Mouse (Mus musculus) hematopoietic stem cell, adult 5-6 weeks (primary cell): ENCODE measurements around the gene Srcap. TPM values are rescaled to one million over a fixed set of nuclear protein-coding genes. Genes with fewer than 3 reads are reported as not detected.

Experiments
- ATAC-seq, 2 experiments: fragments of 125-278 bp in 1 of 2; replicated peaks in 1 of 2; 2 replicates each; pipeline ENCODE4 v1.8.0; 2016 to 2017; ENCODE audit warnings: inconsistent platforms in 2 of 2, mild to moderate bottlenecking in 2 of 2, moderate number of reproducible peaks in 2 of 2, low read depth in 1 of 2, moderate TSS enrichment in 1 of 2; ENCODE audit not compliant: low FRiP score in 2 of 2, poor library complexity in 2 of 2, severe bottlenecking in 2 of 2, insufficient read depth in 1 of 2, low TSS enrichment in 1 of 2
- total RNA-seq: library from RNA; stranded (forward); fragments of 172-1452, 232-1000 nt; gene quantifications from 2 replicates; pipeline ENCODE4 v1.2.3, GENCODE M21; 2017

The Srcap gene
- total RNA-seq, 1 experiment from 2014 or later: 24.2 TPM

GRCm38 (mm10) chr7:127541671-127542070 is 29.9 kb downstream of the Srcap start:
- no peak for ATAC-seq

GRCm38 (mm10) chr7:127549116-127549835 is 37.5 kb downstream of the Srcap start:
- no peak for ATAC-seq

GRCm38 (mm10) chr7:127551558-127551957 is 39.8 kb downstream of the Srcap start:
- ATAC-seq: no peak

DNA sequence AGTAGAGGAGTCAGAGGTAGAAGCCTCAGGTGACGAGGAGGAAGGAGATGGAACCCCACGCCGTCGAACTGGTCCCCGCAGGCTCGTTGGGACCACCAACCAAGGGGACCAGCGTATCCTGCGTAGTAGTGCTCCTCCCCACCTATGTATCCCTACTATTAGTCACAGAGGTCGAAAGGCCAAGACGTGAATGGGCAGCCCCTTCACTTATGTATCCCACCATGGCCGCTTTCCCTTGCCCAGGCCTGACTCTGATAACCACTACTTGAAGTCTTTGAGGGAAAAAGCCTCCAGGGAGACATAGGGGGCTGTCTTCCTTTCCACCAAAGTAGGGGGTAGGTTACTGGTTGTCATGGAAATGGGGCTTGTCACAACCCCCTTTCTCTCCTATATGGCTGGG is 48.8 kb downstream of the Srcap start:
- no peak for ATAC-seq

- no peak for ATAC-seq
These were observed 49.6 kb downstream of the Srcap start, which contains the start of gene Tmem265 for GRCm38 (mm10) chr7:127561340-127561858. Gene Tmem265, plus strand, starts transcription at chr7:127561390.

DNA sequence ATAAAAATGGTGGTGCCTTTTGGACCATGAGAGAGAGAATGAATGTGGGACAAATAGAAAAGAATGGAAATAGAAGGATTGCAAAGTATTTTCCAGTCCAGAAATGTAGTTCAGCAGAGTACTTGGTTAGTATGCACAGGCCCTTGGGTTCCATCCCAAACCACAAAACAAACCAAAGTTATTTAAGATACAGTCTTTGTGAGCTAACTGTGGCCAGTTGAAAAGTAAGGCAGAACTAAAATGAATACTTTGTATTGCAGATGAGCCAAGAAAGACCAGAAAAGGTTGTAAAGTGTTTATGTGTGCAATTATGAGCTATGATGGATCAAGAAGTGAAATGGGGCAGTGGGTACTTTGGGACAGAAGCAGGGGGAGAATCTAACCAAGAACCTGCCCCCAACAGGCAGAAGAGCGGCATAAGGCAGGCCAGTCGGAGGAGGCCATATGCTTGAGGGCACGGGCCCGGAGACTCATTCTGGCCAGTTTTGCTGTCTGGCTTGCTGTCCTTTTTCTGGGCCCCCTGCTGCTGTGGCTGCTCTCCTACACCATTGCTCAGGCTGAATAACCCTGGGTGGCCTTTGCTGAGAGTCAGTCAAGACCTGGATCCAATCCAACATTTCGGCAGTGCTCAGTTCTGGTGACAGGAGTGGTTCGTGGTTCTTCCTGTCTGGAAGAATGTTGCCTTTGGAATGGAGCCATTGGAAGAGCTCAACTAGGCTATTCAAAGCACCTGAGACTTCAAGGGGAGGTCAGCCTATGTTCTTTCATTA is 52.8 kb downstream of the Srcap start:
- no peak for ATAC-seq

DNA sequence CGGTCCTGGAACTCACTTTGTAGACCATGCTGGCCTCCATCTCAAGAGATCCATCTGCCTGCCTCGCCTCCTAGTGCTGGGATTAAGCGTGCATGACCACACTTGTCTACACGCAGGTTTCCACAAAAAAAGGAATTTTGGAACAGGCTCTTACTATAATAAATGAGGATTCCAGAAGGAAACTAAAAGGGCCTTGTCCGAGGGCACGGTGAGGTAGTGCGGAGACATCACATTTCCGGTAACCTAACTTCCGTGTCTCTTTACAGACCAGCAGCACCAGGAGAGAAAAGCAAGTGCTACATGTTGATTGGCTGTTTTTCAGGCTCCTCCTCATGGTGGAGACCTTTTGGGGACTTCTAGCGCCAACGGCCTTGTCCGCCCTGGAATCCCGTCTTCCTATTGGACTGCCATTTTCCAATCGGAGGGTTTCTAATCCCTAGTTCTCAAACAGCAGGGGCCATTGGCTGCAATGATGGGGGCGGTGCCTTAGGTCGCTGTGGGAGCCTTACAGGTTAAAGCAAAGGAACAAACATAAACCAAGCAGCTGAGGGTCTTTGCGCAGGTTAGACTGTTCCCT is 61.2 kb downstream of the Srcap start, which contains the start of gene Phkg2:
Phkg2 (plus strand) TSS at position 446 of the 577 bp plus-strand sequence.
- ATAC-seq: peak; percentile 97 to 100

GRCm38 (mm10) chr7:127573503-127574008 is 61.8 kb downstream of the Srcap start:
- no peak for ATAC-seq

DNA sequence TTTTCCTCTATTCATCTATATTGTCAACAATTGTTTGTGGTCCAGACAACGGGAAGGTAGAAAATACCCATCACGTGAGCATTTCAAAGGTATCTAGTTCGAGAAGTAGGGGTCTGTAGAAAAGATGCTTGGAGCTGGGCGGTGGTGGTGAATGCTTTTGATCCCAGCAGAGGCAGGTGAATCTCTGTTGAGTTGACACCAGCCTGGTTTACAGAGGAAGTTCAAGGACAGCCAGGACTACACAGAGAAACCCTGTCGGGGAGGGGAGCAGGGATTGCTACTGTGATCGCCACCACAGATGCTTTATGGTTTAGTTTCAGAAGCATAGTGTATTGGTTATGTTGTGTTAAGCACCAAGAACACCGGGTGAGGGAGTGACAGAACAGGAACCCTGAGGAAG is 62.3 kb downstream of the Srcap start:
- no peak for ATAC-seq

GRCm38 (mm10) chr7:127583260-127583659 is 71.5 kb downstream of the Srcap start:
- ATAC-seq: no peak

GRCm38 (mm10) chr7:127585031-127585430 is 73.2 kb downstream of the Srcap start:
- ATAC-seq: peak; percentile 5 to 19; a peak in 1 of 4 replicates

DNA sequence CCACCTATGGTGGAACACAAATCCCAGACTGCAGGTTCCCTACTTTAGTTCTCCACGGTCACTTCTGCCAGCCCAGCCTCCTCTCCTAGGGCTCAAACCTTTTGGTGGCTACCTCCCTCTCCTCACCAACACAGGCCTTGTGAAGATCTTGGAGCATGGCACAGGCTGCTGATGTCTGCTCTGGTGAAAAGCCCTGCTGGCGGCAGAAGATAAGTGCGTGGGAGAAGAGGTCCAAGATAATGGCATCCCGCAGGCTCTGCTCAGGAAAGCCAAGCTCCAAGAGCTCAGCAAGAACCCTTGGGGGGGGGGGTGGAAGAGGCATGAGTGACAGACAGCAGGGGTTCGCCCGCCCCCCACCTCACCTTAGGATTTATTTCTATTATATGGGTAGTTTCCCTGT is 74.4 kb downstream of the Srcap start:
- no peak for ATAC-seq

DNA sequence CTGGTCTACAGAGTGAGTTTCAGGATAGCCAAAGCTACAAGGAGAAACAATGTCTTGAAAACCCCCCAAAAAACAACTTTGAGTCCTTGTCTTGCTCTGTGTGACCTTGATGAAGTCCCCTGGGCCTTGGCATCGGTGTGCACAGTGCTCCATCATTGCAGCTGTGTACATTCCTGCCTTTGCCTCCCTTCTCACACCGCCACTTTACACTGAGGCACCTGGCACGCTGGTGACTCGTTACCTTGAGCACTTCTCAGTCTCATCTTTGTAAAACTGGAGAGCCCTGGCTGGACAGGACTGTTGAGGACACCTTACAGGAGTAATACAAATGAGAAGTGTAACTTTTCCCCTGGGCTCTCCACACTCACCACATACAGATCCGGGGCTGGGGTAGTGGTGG is 75.4 kb downstream of the Srcap start:
- ATAC-seq: no peak

- peak; percentile 93 to 94 for ATAC-seq
These were observed 76.5 kb downstream of the Srcap start, which contains the start of the genes Ccdc189 and Rnf40 for GRCm38 (mm10) chr7:127588011-127588871. Gene Ccdc189, minus strand, starts transcription at chr7:127588595. Gene Rnf40, plus strand, starts transcription at chr7:127588767.

GRCm38 (mm10) chr7:127588901-127589300 is 77.1 kb downstream of the Srcap start:
- no peak for ATAC-seq

DNA sequence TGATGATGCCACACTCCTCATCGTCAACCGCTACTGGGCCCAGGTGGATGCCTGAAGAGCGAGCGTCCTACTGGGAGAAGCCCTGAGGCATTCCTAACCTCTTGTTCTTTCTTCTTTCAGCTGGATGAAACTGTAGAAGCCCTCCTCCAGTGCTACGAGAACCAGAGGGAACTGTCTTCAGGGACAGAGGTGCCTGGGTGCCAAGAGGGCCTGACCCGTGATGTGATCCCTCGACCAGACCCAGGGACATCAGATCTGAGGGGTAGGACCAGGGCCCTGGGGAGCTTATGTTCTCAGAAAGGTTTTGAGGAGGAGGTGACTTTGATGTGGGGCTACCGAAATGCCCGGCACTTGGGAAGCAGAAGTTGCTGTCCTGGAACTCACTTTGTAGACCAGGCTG is 77.9 kb downstream of the Srcap start:
- no peak for ATAC-seq

DNA sequence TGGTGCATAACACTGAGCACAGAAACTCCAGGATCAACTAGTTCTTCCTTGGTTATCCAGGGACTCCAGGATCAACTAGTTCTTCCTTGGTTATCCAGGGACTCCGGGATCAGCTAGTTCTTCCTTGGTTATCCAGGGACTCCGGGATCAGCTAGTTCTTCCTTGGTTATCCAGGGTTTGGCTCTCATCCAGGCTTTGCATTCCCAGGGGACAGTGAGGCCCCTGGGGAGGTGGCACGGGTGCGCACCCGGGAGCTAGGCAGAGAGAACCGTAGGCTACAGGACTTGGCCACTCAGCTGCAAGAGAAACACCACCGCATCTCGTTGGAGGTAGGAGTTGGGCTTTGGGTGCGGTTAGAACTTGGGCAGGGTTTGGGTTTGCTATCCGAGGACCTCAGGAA is 79.3 kb downstream of the Srcap start:
- ATAC-seq: no peak
